ENCODE assay signal across 9 mouse cellular contexts in the genomic region with DNA sequence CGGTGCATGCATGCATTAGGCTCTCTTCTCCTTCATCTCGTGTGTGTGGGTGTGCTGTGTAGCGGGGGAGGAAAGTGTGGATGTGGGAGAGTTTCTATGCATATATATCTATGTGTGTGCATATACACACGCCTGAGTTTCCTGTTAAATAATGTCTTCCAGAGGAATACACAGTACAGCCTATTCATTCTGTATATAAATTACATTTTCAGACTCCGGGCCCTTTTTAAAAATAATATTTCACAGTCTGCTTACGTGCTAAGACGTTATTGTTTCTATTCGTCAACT. TPM values are rescaled to one million over a fixed set of nuclear protein-coding genes. Genes with fewer than 3 reads are reported as not detected.
DNase-seq lines count a peak whose midpoint lies in the region; ATAC-seq and TF ChIP-seq lines count a peak whose summit lies in the region.
"Had no signal": no experiment of that assay in that cellular context is flagged by ENCODE, and none has a peak within 500 bp of the region (broad histone marks: within the 10 kb centered on the region; RNA-seq: fewer than 3 reads in every experiment).

No protein-coding gene starts in this region.

- H3K4me1 ChIP-seq in heart, embryonic 10.5 days: peaks cover 12% of the 10 kb centered on the region
- peaks cover 12% of the 10 kb centered on the region for H3K4me1 ChIP-seq in forebrain, embryonic 14.5 days (ENCODE audit: control insufficient read depth, insufficient read depth, low read length)
- peaks cover 2 to 7% of the 10 kb centered on the region in 2 experiments; a peak in 2 of 4 replicates for H3K4me1 ChIP-seq in liver, embryonic 14.5 days (replicated peaks; ENCODE audit: control insufficient read depth in 2 of 2, insufficient read depth in 2 of 2, low read length in 1 of 2)

- H3K9ac ChIP-seq in forebrain, embryonic 14.5 days (ENCODE audit: low read length): peak overlapping the region; percentile 64
- H3K9ac ChIP-seq in liver, embryonic 14.5 days (replicated peaks): peak overlapping the region; percentile 88

- TF ChIP-seq EP300 in liver, embryonic 14.5 days (IDR thresholded peaks at IDR 0.05; ENCODE audit: low read depth): no peak

- TF ChIP-seq CTCF in C2C12 (IDR thresholded peaks at IDR 0.05; ENCODE audit: control insufficient read depth, insufficient read depth, insufficient read length): no peak
- no peak for TF ChIP-seq CTCF in liver, embryonic 14.5 days (IDR thresholded peaks at IDR 0.05; ENCODE audit: low read depth)

- ATAC-seq in forebrain, embryonic 14.5 days: peak; percentile 53; the same call in 1 of the 2 replicates
- no peak for ATAC-seq in liver, embryonic 14.5 days (ENCODE audit: insufficient read depth)
- no peak for ATAC-seq in erythroid progenitor cell, adult 5-6 weeks (replicated peaks; ENCODE audit: low FRiP score, poor library complexity, severe bottlenecking)

- H3K79me3 ChIP-seq in C2C12 (ENCODE audit: low read depth): peaks cover 14% of the 10 kb centered on the region

- WGBS in heart, embryonic 10.5 days: 18% methylated on average over 8 of the region's 8 CpGs
- WGBS in forebrain, embryonic 14.5 days: 23% methylated on average over 8 of the region's 8 CpGs
- WGBS in liver, embryonic 14.5 days (ENCODE audit: insufficient replicate concordance): 13% methylated on average over 8 of the region's 8 CpGs

- H3K79me2 ChIP-seq in C2C12 (ENCODE audit: control insufficient read depth, insufficient read depth): peaks cover 48% of the 10 kb centered on the region

- no peaks in the 10 kb centered on the region for H3K9me3 ChIP-seq in heart, embryonic 10.5 days
- H3K9me3 ChIP-seq in forebrain, embryonic 14.5 days (replicated peaks; ENCODE audit: control insufficient read depth, low read length): no peaks in the 10 kb centered on the region
- H3K9me3 ChIP-seq in liver, embryonic 14.5 days (ENCODE audit: control insufficient read depth, low read length): no peaks in the 10 kb centered on the region

- H3K27ac ChIP-seq in heart, embryonic 10.5 days: peak overlapping the region; percentile 88
- no peak overlapping the region for H3K27ac ChIP-seq in forebrain, embryonic 14.5 days (ENCODE audit: low read depth, low read length)
- H3K27ac ChIP-seq in liver, embryonic 14.5 days: peak overlapping the region; percentile 49

- no peaks in the 10 kb centered on the region for H3K27me3 ChIP-seq in heart, embryonic 10.5 days (ENCODE audit: insufficient read depth, poor library complexity, severe bottlenecking)
- no peaks in the 10 kb centered on the region for H3K27me3 ChIP-seq in C2C12 (ENCODE audit: control insufficient read depth, insufficient read depth, insufficient read length)
- no peaks in the 10 kb centered on the region for H3K27me3 ChIP-seq in forebrain, embryonic 14.5 days (replicated peaks; ENCODE audit: control insufficient read depth, insufficient read depth, low read length)
- H3K27me3 ChIP-seq in liver, embryonic 14.5 days (ENCODE audit: control insufficient read depth, insufficient read depth, low read length): no peaks in the 10 kb centered on the region

- peak overlapping the region; percentile 73 for H3ac ChIP-seq in C2C12 (ENCODE audit: control insufficient read depth, insufficient read length, low read depth)

- DNase-seq in heart, embryonic 10.5 days (ENCODE audit: low spot score): no peak
- DNase-seq in heart, adult 18-20 months: no peak
- no peak for DNase-seq in forebrain, embryonic 14.5 days (ENCODE audit: low spot score)
- DNase-seq in liver, embryonic 14.5 days (ENCODE audit: low read depth in 3 of 3, low spot score in 3 of 3): no peak
- DNase-seq in adrenal gland, postnatal 10 days: no peak
- no peak for DNase-seq in adrenal gland, postnatal 25 days

- H3K4me3 ChIP-seq in heart, embryonic 10.5 days: peak overlapping the region; percentile 85
- peak overlapping the region; percentile 71 for H3K4me3 ChIP-seq in C2C12 (ENCODE audit: insufficient read depth, poor library complexity, severe bottlenecking)
- peak overlapping the region; percentile 46 for H3K4me3 ChIP-seq in forebrain, embryonic 14.5 days (ENCODE audit: low read depth, low read length)
- peak overlapping the region; percentile 74 to 78 for H3K4me3 ChIP-seq in liver, embryonic 14.5 days (ENCODE audit: insufficient read depth in 1 of 2, low read depth in 2 of 2, low read length in 2 of 2)

- H3K4me2 ChIP-seq in forebrain, embryonic 14.5 days (ENCODE audit: low read length): peak overlapping the region; percentile 71
- H3K4me2 ChIP-seq in liver, embryonic 14.5 days (ENCODE audit: low read depth): peak overlapping the region; percentile 71

- peaks cover 38% of the 10 kb centered on the region for H3K36me3 ChIP-seq in heart, embryonic 10.5 days
- H3K36me3 ChIP-seq in C2C12 (ENCODE audit: control insufficient read depth, insufficient read depth): peaks cover 40% of the 10 kb centered on the region
- peaks cover 33% of the 10 kb centered on the region for H3K36me3 ChIP-seq in forebrain, embryonic 14.5 days (ENCODE audit: control insufficient read depth, insufficient read depth, low read length)
- H3K36me3 ChIP-seq in liver, embryonic 14.5 days (replicated peaks; ENCODE audit: control insufficient read depth, insufficient read depth, low read depth): peaks cover 24% of the 10 kb centered on the region

TF ChIP-seq in C2C12, 6 proteins besides CTCF, POLR2A, EP300 and RAD21 (continues in another document):
- TF ChIP-seq MYOG (IDR thresholded peaks at IDR 0.05; ENCODE audit: control insufficient read depth, extremely low read depth, insufficient read length): no peak
- no peak for TF ChIP-seq FOSL1 (IDR thresholded peaks at IDR 0.05; ENCODE audit: insufficient read depth, low read length, poor library complexity, severe bottlenecking)

RNA-seq across cellular contexts. Expression of gene Dctn5, which starts 0.4 kb away (rescaled TPM):
- 83.4 and 102 TPM in 2 replicates for polyA plus RNA-seq in heart, embryonic 10.5 days (2016; fragmentation: Nextera tagmentation; extraction: Ambion mirVana)
- total RNA-seq in heart, adult 18-20 months (2021): 10 to 100 TPM; 26.4 to 28.3 TPM
- 59.1 TPM for polyA plus RNA-seq in C2C12 (2012; fragmentation: generic; extraction: Trizol)
- 162 and 166 TPM in 2 replicates for polyA plus RNA-seq in forebrain, embryonic 14.5 days (2014; fragmentation: Nextera tagmentation; extraction: Ambion mirVana)
- polyA plus RNA-seq in liver, embryonic 14.5 days (2012; rRNA removed): 29.6 and 32.6 TPM in 2 replicates
- 38.5 and 39.0 TPM in 2 replicates for polyA plus RNA-seq in liver, embryonic 14.5 days (2014; fragmentation: Nextera tagmentation; extraction: Ambion mirVana)
- 10 to 100 TPM; 53.0 to 59.0 TPM for total RNA-seq in adrenal gland, postnatal 10 days (2021)
- 61.6 and 66.3 TPM in 2 replicates for total RNA-seq in erythroid progenitor cell, adult 5-6 weeks (2015; ENCODE audit: low replicate concordance)
- 31.4 and 32.3 TPM in 2 replicates for total RNA-seq in erythroid progenitor cell, adult 5-6 weeks (2017; ENCODE audit: low replicate concordance)
- 60.0 and 77.0 TPM in 2 replicates for total RNA-seq in adrenal gland, postnatal 25 days (2021)

RNA-seq across cellular contexts. Expression of gene Palb2, which starts 0.5 kb away (rescaled TPM):
- polyA plus RNA-seq in heart, embryonic 10.5 days (2016; fragmentation: Nextera tagmentation; extraction: Ambion mirVana): 13.4 and 17.9 TPM in 2 replicates
- under 1 TPM; 0.92 to 0.95 TPM for total RNA-seq in heart, adult 18-20 months (2021)
- polyA plus RNA-seq in C2C12 (2012; fragmentation: generic; extraction: Trizol): 2.8 TPM
- polyA plus RNA-seq in forebrain, embryonic 14.5 days (2014; fragmentation: Nextera tagmentation; extraction: Ambion mirVana): 7.2 TPM in 2 replicates
- polyA plus RNA-seq in liver, embryonic 14.5 days (2012; rRNA removed): 8.7 and 9.4 TPM in 2 replicates
- polyA plus RNA-seq in liver, embryonic 14.5 days (2014; fragmentation: Nextera tagmentation; extraction: Ambion mirVana): 10.7 and 13.9 TPM in 2 replicates
- total RNA-seq in adrenal gland, postnatal 10 days (2021): 1 to 10 TPM; 2.7 to 4.3 TPM
- 15.1 and 27.0 TPM in 2 replicates for total RNA-seq in erythroid progenitor cell, adult 5-6 weeks (2015; ENCODE audit: low replicate concordance)
- 28.4 and 30.3 TPM in 2 replicates for total RNA-seq in erythroid progenitor cell, adult 5-6 weeks (2017; ENCODE audit: low replicate concordance)
- total RNA-seq in adrenal gland, postnatal 25 days (2021): 2.8 and 3.2 TPM in 2 replicates

RNA-seq across cellular contexts. Expression of gene Plk1, which starts 26.0 kb away (rescaled TPM):
- polyA plus RNA-seq in heart, embryonic 10.5 days (2016; fragmentation: Nextera tagmentation; extraction: Ambion mirVana): 143 and 172 TPM in 2 replicates
- total RNA-seq in heart, adult 18-20 months (2021): under 1 TPM; 0.41 to 0.94 TPM
- 161 TPM for polyA plus RNA-seq in C2C12 (2012; fragmentation: generic; extraction: Trizol)
- polyA plus RNA-seq in forebrain, embryonic 14.5 days (2014; fragmentation: Nextera tagmentation; extraction: Ambion mirVana): 47.7 and 48.4 TPM in 2 replicates
- polyA plus RNA-seq in liver, embryonic 14.5 days (2012; rRNA removed): 53.5 and 59.6 TPM in 2 replicates
- 77.0 and 87.0 TPM in 2 replicates for polyA plus RNA-seq in liver, embryonic 14.5 days (2014; fragmentation: Nextera tagmentation; extraction: Ambion mirVana)
- 10 to 100 TPM; 14.2 to 16.7 TPM for total RNA-seq in adrenal gland, postnatal 10 days (2021)
- 128 and 147 TPM in 2 replicates for total RNA-seq in erythroid progenitor cell, adult 5-6 weeks (2015; ENCODE audit: low replicate concordance)
- 146 and 147 TPM in 2 replicates for total RNA-seq in erythroid progenitor cell, adult 5-6 weeks (2017; ENCODE audit: low replicate concordance)
- total RNA-seq in adrenal gland, postnatal 25 days (2021): 8.1 and 10.2 TPM in 2 replicates

RNA-seq across cellular contexts. Expression of gene Ndufab1, which starts 31.6 kb away (rescaled TPM):
- polyA plus RNA-seq in heart, embryonic 10.5 days (2016; fragmentation: Nextera tagmentation; extraction: Ambion mirVana): 1,058 and 1,342 TPM in 2 replicates
- 1,000 to 10,000 TPM; 1,776 to 1,815 TPM for total RNA-seq in heart, adult 18-20 months (2021)
- 813 TPM for polyA plus RNA-seq in C2C12 (2012; fragmentation: generic; extraction: Trizol)
- polyA plus RNA-seq in forebrain, embryonic 14.5 days (2014; fragmentation: Nextera tagmentation; extraction: Ambion mirVana): 510 and 563 TPM in 2 replicates
- 32.6 and 58.5 TPM in 2 replicates for polyA plus RNA-seq in liver, embryonic 14.5 days (2012; rRNA removed)
- 419 and 440 TPM in 2 replicates for polyA plus RNA-seq in liver, embryonic 14.5 days (2014; fragmentation: Nextera tagmentation; extraction: Ambion mirVana)
- total RNA-seq in adrenal gland, postnatal 10 days (2021): 1,000 to 10,000 TPM in 1 of 2 experiments, 100 to 1,000 TPM in 1; 951 to 1,021 TPM
- total RNA-seq in erythroid progenitor cell, adult 5-6 weeks (2015; ENCODE audit: low replicate concordance): 88.7 and 168 TPM in 2 replicates
- total RNA-seq in erythroid progenitor cell, adult 5-6 weeks (2017; ENCODE audit: low replicate concordance): 19.6 and 45.8 TPM in 2 replicates
- 407 and 491 TPM in 2 replicates for total RNA-seq in adrenal gland, postnatal 25 days (2021)

RNA-seq across cellular contexts. Expression of gene Ern2, which starts 52.7 kb away (rescaled TPM):
- not detected in 2 replicates for polyA plus RNA-seq in heart, embryonic 10.5 days (2016; fragmentation: Nextera tagmentation; extraction: Ambion mirVana)
- not detected for total RNA-seq in heart, adult 18-20 months (2021)
- polyA plus RNA-seq in C2C12 (2012; fragmentation: generic; extraction: Trizol): not detected
- polyA plus RNA-seq in forebrain, embryonic 14.5 days (2014; fragmentation: Nextera tagmentation; extraction: Ambion mirVana): 0.33 and 0.42 TPM in 2 replicates
- polyA plus RNA-seq in liver, embryonic 14.5 days (2012; rRNA removed): 0.01 TPM in 1 of 2 replicates, not detected in the other
- polyA plus RNA-seq in liver, embryonic 14.5 days (2014; fragmentation: Nextera tagmentation; extraction: Ambion mirVana): not detected in 2 replicates
- under 1 TPM in 1 of 2 experiments, not detected in 1; 0.09 TPM for total RNA-seq in adrenal gland, postnatal 10 days (2021)
- total RNA-seq in erythroid progenitor cell, adult 5-6 weeks (2015; ENCODE audit: low replicate concordance): not detected in 2 replicates
- not detected in 2 replicates for total RNA-seq in erythroid progenitor cell, adult 5-6 weeks (2017; ENCODE audit: low replicate concordance)
- 0.15 TPM in 1 of 2 replicates, not detected in the other for total RNA-seq in adrenal gland, postnatal 25 days (2021)
- total RNA-seq: common myeloid progenitor, adult 5-6 weeks had no signal

Comparison
In these comparisons a context has a peak if more than half of its experiments do, and no peak if none do; other contexts are left out.
1. RNA of gene Plk1, which starts 26.0 kb away (total RNA-seq): 128 to 147 TPM in erythroid progenitor cell, adult 5-6 weeks; 14.2 to 16.7 TPM in adrenal gland, postnatal 10 days, 8.1 to 10.2 TPM in adrenal gland, postnatal 25 days and 0.41 to 0.94 TPM in heart, adult 18-20 months; every median in the first group is over 4 times any median in the second.
2. Peak in every context shown above with its lines, with median percentiles within 50 percentile points of each other: H3K4me3 ChIP-seq.